Mouse (Mus musculus) brain, embryonic 14.5 days (tissue): ENCODE data around the gene Ybx3.

Source experiments
- CTCF ChIP-seq: fragments of 200-500 bp; IDR thresholded peaks from 2 replicates; pipeline ENCODE4 v1.5.1; 2012; ENCODE audit warnings: inconsistent platforms, mild to moderate bottlenecking, moderate library complexity, borderline replicate concordance; ENCODE audit not compliant: insufficient read depth, insufficient read length; ENCODE audit errors: extremely low read depth
- POLR2A ChIP-seq: fragments of 200-500 bp; IDR thresholded peaks from 2 replicates; pipeline ENCODE4 v1.6.1; 2012; ENCODE audit warnings: mild to moderate bottlenecking, inconsistent platforms, borderline replicate concordance; ENCODE audit not compliant: poor library complexity, insufficient read depth, insufficient read length, severe bottlenecking; ENCODE audit errors: extremely low read depth

DNA sequence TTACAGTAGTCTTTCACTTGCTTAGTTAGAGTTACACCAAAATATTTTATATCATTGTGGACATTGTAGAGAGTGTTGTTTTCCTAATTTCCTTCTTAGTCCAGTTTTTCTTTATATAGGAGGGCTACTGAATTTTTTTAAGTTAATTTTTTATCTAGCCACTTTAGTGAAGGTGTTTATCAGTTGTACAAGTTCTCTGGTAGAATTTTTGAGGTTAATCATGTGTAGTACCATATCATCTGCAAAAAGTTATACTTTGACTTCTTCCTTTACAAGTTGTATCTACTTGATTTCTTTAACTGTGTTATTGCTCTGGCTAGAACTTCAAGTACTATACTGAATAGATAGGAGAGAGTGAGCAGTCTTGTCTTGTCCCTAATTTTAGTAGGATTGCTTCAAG is 48.4 kb upstream of the Ybx3 start:
- TF ChIP-seq POLR2A: no peak
- TF ChIP-seq CTCF: no peak
